Mouse (Mus musculus): ENCODE results near the gene Amtn. TPM values are rescaled to one million over a fixed set of nuclear protein-coding genes. Genes with fewer than 3 reads are reported as not detected.
"Not testable (repeated sequence)": the region's sequence is repeated elsewhere in the genome, so short reads cannot be mapped to it uniquely, and the experiment has no call there.

Gene Amtn
- polyA plus RNA-seq (2015; fragmentation: Nextera tagmentation; extraction: Ambion mirVana) = 0.27 and 0.58 TPM in 2 replicates

DNA sequence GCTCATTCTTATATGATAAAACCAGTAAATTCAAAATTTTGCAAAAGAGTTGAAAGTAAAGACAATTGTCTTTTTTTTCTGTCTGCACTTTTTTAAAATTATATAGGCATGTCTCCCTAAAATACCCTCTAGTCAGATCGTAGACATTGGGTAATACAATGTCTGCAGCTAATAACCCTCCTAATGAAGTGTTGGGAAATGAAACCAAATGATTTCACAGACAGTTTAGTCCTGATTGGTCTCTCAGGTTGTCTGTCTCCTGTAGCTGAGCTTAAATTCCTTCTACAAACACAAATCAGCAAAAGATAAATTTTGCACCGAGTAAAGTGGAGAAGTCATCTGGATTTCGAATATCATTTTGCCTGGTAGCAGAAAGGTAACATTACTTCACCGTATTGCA, at the start of gene Amtn:
Amtn (plus strand) TSS at position 301 of the 400 bp plus-strand sequence.
- DNase-seq (ENCODE audit: low spot score) = no peak

DNA sequence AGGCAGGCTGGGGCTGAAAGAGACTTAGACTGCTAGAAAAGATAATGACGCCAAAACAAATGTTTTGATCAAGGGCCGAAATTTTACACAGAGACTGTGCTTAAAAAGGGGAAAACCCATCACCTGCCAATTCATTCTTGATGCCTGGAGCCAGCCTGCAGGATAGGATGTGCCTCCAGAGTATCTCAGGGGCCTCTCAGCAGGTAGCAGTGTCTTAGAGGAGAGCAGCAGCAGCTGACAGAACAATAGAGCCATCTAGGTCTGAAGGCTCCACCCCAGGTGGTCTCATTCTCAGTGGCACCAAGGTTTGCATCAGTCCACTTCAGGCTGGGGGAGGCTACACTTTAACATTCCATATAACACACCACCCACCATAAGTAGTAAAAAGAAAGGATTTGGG, 27.4 kb upstream of the Amtn start:
- DNase-seq (ENCODE audit: low spot score) = not testable (repeated sequence)

DNA sequence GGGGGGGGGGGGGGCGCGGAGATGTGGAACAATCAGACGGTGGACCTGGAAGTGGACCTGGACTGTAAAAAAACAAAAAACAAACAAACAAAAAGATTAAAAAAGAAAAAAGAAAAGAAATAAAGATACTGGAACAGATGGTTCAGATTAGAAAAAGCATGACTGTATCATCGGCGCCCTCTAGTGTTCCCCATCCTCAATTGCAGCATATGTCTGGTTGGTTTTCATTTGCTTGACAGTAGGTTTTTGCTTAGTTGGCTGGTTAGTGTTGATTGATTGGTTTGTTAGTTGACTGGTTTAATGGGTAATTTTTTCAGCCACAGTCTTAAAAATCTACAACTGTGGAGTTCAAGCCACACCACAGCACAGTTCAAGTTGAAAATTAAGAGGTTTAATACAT, 11.1 kb upstream of the Amtn start:
- peak; percentile 32 for DNase-seq (ENCODE audit: low spot score)

DNA sequence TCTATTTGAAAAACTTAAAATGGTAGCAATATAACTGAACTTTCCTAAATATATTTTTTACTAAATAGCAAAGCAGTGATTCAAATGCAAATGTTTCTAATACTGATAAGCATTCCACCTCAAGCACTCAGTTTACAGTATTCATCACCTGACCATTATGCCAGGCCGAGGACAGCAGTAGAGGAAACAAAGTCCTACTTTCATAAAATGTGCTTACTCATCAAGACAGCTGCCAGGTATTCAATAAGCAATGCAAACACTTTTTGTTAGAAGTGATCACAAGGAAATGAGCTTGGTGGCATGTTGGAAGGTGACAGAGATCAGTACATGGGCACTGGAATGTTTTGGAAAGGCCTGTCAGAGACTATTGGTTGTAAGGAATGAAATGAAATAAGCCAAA, 9.0 kb upstream of the Amtn start:
- no peak for DNase-seq (ENCODE audit: low spot score)

DNA sequence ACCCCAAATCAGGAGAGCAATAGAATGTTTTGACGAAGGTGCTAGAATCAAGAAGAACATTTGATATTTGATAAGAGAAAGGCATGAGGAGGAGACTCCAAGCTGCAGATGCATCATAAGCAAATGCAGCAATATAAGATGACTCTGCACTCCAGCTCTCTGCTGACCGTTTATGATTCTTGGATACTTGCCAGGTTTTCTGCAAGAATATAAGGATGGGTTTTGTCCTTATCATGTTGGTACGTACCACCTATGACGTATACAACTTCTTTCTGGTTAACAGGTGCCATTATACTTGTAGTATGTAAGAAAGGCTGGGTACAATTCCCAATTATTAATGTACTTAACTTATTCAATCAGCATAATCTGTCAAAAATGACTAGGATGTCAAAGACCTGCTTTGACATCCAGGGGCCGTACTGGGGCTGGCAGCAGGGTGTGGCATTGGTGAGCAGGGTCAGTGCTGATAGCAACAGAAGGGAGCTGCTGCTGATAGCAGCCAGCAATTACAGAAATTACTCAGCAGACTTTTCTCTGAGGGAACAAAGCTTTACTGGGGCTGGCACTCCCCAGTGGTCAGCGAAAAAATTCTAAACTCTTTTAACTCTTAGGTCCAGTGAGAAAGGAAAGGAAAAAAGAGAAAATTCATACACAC, 5.2 kb upstream of the Amtn start:
- no peak for DNase-seq (ENCODE audit: low spot score)

DNA sequence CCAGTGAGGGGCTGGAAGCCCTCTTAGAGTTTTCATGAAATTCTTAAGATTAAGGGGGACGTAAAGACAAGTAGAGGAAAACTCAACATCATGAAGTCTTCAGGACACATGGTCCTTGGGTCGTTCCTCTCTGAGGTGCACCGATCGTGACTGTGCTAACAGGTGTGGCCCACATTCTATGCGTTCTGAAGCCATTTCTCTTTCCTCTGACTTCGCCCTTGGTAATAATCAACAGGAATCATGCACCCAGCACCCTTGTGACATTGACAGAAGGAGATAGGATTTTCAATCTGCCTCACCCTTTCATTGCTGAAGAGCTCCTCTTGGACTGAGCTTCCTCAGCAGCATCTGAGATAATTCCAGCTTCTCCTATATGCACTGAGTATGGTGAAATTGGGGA, 3.3 kb upstream of the Amtn start:
- no peak for DNase-seq (ENCODE audit: low spot score)

DNA sequence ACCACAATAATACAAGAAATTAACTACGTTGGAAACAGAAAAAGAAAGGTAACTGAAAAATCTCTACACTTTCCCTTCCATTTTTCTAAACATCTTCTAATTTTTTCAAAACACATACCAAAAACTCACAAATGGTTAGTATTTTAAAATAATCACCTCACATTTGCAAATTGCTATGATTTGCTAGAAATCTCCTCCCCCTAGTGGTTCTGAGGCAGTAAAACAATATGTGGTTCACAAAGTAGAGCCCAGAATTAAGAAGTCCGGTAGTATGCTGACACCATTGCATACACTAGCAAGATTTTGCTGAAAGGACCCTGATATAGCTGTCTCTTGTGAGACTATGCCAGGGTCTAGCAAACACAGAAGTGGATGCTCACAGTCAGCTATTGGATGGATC, 16.1 kb downstream of the Amtn start:
- DNase-seq (ENCODE audit: low spot score) = not testable (repeated sequence)

DNA sequence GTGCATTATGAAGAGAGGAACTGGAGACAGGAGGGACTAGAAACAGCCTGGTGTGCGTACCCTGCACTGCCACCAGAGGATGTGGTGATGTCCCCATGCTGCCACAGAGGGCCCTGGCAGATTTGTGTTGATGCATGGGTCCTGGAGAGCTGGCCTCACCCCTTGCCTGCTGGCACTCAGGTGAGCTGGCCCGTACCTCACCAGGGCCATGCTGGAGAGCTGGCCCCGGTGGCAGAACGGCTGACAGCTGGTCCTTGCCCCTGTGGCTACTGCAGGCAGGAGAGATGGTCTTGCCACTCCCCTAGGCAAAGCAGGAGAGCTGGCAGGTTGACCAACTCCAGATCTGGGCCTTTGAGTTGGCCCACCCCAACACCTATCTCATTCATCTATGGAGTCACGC, 22.7 kb downstream of the Amtn start:
- no peak for DNase-seq (ENCODE audit: low spot score)

DNA sequence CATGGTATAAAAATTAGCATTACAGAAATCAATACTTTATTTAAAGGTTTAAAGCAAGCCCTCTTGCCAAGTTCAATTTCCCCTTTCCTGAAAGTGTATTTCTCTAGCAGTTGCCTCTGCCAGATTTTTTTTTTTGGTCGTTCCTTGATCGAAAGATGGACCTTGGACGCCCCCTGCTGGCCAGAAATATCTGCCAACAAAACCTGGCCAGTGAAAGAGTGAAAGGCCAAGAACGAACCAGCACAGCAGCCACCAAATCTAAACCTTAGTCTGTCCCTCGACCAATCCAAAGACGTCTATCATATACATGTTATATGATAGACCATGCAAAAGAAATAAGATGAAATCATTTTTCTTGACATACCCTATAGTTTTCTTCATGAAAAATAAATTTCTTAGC, 23.9 kb downstream of the Amtn start:
- peak; percentile 50 for DNase-seq (ENCODE audit: low spot score)

DNA sequence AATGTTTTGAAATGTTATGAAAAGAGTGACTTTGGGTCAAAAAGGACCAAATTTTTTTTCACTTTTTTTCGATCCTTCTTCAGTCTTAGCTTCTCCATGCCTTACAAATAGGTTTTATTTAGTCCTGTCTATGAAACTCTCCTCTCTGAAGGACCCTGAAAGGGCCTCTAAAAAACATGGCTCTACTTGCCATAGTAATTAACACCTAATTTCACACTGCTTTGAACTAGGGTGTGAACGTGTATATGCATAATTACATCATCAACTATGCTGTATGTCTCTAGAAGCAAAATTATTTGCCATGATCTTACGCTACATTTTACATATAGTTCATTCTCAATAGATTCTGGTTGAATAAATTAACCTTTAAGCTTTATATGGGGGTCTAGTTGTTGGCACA, 25.6 kb downstream of the Amtn start:
- DNase-seq (ENCODE audit: low spot score) = no peak

DNA sequence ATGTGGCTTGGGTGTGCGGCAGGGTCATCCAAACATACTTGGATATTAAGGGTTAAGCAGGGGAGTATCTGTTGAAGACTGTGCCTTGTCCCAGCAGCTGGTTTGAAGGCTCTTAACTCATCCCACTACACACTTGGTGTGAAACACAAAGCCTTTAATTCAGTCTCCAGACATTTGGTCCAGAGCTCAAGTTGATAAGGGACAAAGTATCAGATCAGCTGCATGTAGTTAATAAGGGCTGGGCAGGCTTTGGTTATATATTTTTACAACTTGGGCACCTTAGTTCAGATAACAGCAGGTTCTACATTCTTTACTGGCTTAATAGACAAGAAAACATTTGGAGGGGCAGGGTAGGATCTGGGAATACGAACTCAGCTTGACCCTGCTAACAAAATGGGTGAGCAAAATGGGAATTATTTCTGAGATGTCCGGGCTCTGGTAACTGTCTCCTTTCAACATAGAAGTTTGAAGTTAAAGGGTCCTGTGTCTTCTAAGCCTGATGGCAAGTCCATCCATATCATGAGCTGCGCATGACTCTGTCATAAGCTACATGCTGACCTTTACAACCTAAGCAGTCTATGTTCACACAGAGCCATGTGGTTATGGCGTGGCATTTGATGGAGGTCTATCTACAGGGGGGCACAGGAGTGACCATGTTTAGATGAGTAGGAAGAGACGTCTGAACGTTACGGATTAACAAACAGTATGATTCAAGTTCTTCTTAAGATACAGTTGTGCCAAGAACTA, 44.6 kb downstream of the Amtn start:
- DNase-seq (ENCODE audit: low spot score) = no peak

DNA sequence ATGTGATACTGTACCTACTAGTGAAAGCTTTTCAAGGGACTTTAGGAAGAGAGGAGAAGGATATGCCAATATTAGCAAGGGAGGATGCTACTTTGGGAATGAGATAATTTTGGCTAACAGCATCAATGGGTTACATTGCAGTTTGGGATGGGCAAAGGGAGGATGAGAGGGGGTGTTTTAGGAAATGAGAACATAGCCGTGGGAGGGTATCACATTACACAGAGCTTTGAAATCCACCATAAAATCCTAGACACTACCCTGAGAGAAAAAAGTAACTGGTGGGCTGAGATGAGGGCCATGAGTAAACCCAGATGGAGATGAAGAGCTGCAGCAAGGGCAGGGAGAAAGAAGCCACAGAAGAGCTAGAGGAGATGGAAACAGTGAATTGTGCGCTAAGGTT, 49.0 kb downstream of the Amtn start:
- not testable (repeated sequence) for DNase-seq (ENCODE audit: low spot score)

DNA sequence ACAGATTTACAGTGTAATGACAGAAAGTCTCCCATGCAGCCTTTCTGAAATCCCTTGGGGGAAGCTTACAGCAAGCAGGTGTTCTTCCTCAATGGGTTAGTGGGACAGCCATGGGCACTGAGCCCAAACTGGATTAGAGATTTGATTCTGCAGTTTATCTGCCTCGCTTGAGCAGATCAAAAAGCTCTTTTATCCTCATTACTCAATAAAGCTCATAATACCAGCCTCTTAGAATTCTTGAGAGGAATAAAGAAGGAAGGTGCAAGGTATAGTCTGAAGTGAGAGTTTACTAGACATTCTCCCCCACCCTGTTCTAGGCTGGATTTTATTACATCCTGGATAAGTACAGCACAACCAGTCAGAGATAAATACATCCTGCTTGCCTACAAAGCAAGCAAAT, 50.8 kb downstream of the Amtn start:
- no peak for DNase-seq (ENCODE audit: low spot score)

Other genes starting within 250 kb of the Amtn start
- not detected in 2 replicates for gene Gm11115, start 222.0 kb upstream of the Amtn start, polyA plus RNA-seq (2015; fragmentation: Nextera tagmentation; extraction: Ambion mirVana)
- not detected in 2 replicates for gene Gm7714, start 107.2 kb upstream of the Amtn start, polyA plus RNA-seq (2015; fragmentation: Nextera tagmentation; extraction: Ambion mirVana)
- not detected in 2 replicates for gene Prol1, start 58.8 kb upstream of the Amtn start, polyA plus RNA-seq (2015; fragmentation: Nextera tagmentation; extraction: Ambion mirVana)
- 0.17 TPM in 1 of 2 replicates, not detected in the other for gene Ambn, start 79.9 kb downstream of the Amtn start, polyA plus RNA-seq (2015; fragmentation: Nextera tagmentation; extraction: Ambion mirVana)
- 0.05 and 0.07 TPM in 2 replicates for gene Enam, start 111.9 kb downstream of the Amtn start, polyA plus RNA-seq (2015; fragmentation: Nextera tagmentation; extraction: Ambion mirVana)
- 0.42 and 0.44 TPM in 2 replicates for gene Jchain, start 151.8 kb downstream of the Amtn start, polyA plus RNA-seq (2015; fragmentation: Nextera tagmentation; extraction: Ambion mirVana)
- gene Utp3, start 178.4 kb downstream of the Amtn start, polyA plus RNA-seq (2015; fragmentation: Nextera tagmentation; extraction: Ambion mirVana) = 76.9 and 85.8 TPM in 2 replicates
- 6.7 and 8.4 TPM in 2 replicates for gene Rufy3, start 188.9 kb downstream of the Amtn start, polyA plus RNA-seq (2015; fragmentation: Nextera tagmentation; extraction: Ambion mirVana)